Mouse (Mus musculus): Measurements from ENCODE around the gene Cep97. TPM values are rescaled to one million over a fixed set of nuclear protein-coding genes. Genes with fewer than 3 reads are reported as not detected.

The Cep97 gene
- polyA plus RNA-seq, 1 experiment from 2014 or later, result 14.9 TPM

GRCm38 (mm10) chr16:55901839-55902756, 32.6 kb downstream of the Cep97 start:
- no peaks in the 10 kb centered on the region for H3K27me3 ChIP-seq (ENCODE audit: control insufficient read depth, insufficient read depth, low read length)
- H3K9ac ChIP-seq (replicated peaks; ENCODE audit: low read length), result no peak overlapping the region
- ATAC-seq (replicated peaks; ENCODE audit: insufficient number of reproducible peaks, low FRiP score, low TSS enrichment, low read depth) (no peak), DNase-seq (ENCODE audit: low spot score) (no peak)
- 92% methylated on average over 14 of the region's 14 CpGs for WGBS
- H3K27ac ChIP-seq (replicated peaks; ENCODE audit: low read depth, low read length), result no peak overlapping the region
- no peaks in the 10 kb centered on the region; the same call in 1 of the 2 replicates for H3K36me3 ChIP-seq (replicated peaks; ENCODE audit: control insufficient read depth, insufficient read depth, low read depth, low read length)
- no peak overlapping the region for H3K4me3 ChIP-seq (ENCODE audit: low read depth, low read length)
- no peaks in the 10 kb centered on the region for H3K9me3 ChIP-seq (replicated peaks; ENCODE audit: control insufficient read depth, low read length)
- no peak overlapping the region for H3K4me2 ChIP-seq (ENCODE audit: low read depth, low read length)
- H3K4me1 ChIP-seq (ENCODE audit: control insufficient read depth, insufficient read depth, low read length), result no peaks in the 10 kb centered on the region

DNA sequence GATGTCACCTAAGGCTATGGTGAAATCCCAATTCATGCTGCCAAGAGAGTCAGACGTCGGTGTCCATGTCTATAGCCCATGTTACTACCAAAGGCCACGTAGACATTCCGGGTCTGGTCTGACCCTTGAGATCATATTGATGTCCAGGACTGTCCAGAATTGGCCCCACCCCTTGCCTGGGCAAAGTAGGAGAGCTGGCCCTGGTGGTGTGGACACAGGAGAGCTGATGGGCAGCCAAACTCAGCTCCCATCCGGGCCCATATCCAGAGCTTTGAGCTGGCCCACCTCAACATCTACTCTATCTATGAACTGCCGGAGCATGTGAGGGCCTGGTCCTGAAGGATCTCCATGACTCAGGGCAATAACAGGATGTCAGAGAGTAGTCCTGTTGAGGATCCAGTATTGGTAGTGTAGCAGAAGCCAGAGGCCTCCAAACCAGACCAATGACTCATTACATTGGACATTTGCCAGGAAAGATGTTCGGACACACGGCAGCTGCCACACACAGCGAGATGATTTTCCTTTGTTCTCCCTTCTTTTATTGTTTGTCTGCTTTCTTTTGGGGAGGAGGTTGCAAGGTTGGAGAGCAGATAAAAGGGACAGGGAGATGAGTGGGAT, 36.2 kb downstream of the Cep97 start:
- 91% methylated on average over 9 of the region's 9 CpGs for WGBS
- no peak overlapping the region for H3K4me3 ChIP-seq (ENCODE audit: low read depth, low read length)
- no peak overlapping the region for H3K27ac ChIP-seq (replicated peaks; ENCODE audit: low read depth, low read length)
- no peak for ATAC-seq (replicated peaks; ENCODE audit: insufficient number of reproducible peaks, low FRiP score, low TSS enrichment, low read depth)
- no peaks in the 10 kb centered on the region for H3K9me3 ChIP-seq (replicated peaks; ENCODE audit: control insufficient read depth, low read length)
- no peak for DNase-seq (ENCODE audit: low spot score)
- no peaks in the 10 kb centered on the region for H3K4me1 ChIP-seq (ENCODE audit: control insufficient read depth, insufficient read depth, low read length)
- no peaks in the 10 kb centered on the region for H3K27me3 ChIP-seq (ENCODE audit: control insufficient read depth, insufficient read depth, low read length)
- no peak overlapping the region for H3K9ac ChIP-seq (replicated peaks; ENCODE audit: low read length)
- H3K4me2 ChIP-seq (ENCODE audit: low read depth, low read length), result no peak overlapping the region
- H3K36me3 ChIP-seq (replicated peaks; ENCODE audit: control insufficient read depth, insufficient read depth, low read depth, low read length), result no peaks in the 10 kb centered on the region

GRCm38 (mm10) chr16:55895651-55896095, 39.0 kb downstream of the Cep97 start:
- WGBS, result 3% methylated on average over 9 of the region's 9 CpGs
- ATAC-seq (replicated peaks; ENCODE audit: insufficient number of reproducible peaks, low FRiP score, low TSS enrichment, low read depth), result no peak

GRCm38 (mm10) chr16:55894893-55895650, 39.6 kb downstream of the Cep97 start, which contains the start of gene Nxpe3:
TSS of gene Nxpe3 (minus strand) at chr16:55895285.
- H3K36me3 ChIP-seq (replicated peaks; ENCODE audit: control insufficient read depth, insufficient read depth, low read depth, low read length), result no peaks in the 10 kb centered on the region
- H3K4me1 ChIP-seq (ENCODE audit: control insufficient read depth, insufficient read depth, low read length), result no peaks in the 10 kb centered on the region
- H3K9me3 ChIP-seq (replicated peaks; ENCODE audit: control insufficient read depth, low read length), result no peaks in the 10 kb centered on the region
- DNase-seq (ENCODE audit: low spot score) (peak; percentile 89), ATAC-seq (replicated peaks; ENCODE audit: insufficient number of reproducible peaks, low FRiP score, low TSS enrichment, low read depth) (peak; percentile 96)
- H3K4me3 ChIP-seq (ENCODE audit: low read depth, low read length), result peak within 1 kb of the TSS; percentile 62
- H3K9ac ChIP-seq (replicated peaks; ENCODE audit: low read length), result peak within 1 kb of the TSS; percentile 70
- no peaks in the 10 kb centered on the region for H3K27me3 ChIP-seq (ENCODE audit: control insufficient read depth, insufficient read depth, low read length)
- peak within 1 kb of the TSS; percentile 86 for H3K4me2 ChIP-seq (ENCODE audit: low read depth, low read length)
- H3K27ac ChIP-seq (replicated peaks; ENCODE audit: low read depth, low read length), result 0 out of 2 replicates have a peak within 1 kb of the TSS, but pooled peaks have one; percentile 28
- WGBS, result 0% methylated on average over 64 of the region's 74 CpGs

More at GRCm38 (mm10) chr16:55895651-55896095, 39.0 kb downstream of the Cep97 start:
- H3K4me2 ChIP-seq (ENCODE audit: low read depth, low read length), result peak overlapping the region; percentile 86
- H3K36me3 ChIP-seq (replicated peaks; ENCODE audit: control insufficient read depth, insufficient read depth, low read depth, low read length), result no peaks in the 10 kb centered on the region
- no peaks in the 10 kb centered on the region for H3K4me1 ChIP-seq (ENCODE audit: control insufficient read depth, insufficient read depth, low read length)
- H3K4me3 ChIP-seq (ENCODE audit: low read depth, low read length), result peak overlapping the region; percentile 62
- no peaks in the 10 kb centered on the region for H3K27me3 ChIP-seq (ENCODE audit: control insufficient read depth, insufficient read depth, low read length)
- peak overlapping the region; percentile 70 for H3K9ac ChIP-seq (replicated peaks; ENCODE audit: low read length)
- DNase-seq (ENCODE audit: low spot score), result peak; percentile 42
- 0 out of 2 replicates have a peak overlapping the region, but pooled peaks have one; percentile 28 for H3K27ac ChIP-seq (replicated peaks; ENCODE audit: low read depth, low read length)
- H3K9me3 ChIP-seq (replicated peaks; ENCODE audit: control insufficient read depth, low read length), result no peaks in the 10 kb centered on the region

GRCm38 (mm10) chr16:55894536-55894892, 40.1 kb downstream of the Cep97 start:
- ATAC-seq (replicated peaks; ENCODE audit: insufficient number of reproducible peaks, low FRiP score, low TSS enrichment, low read depth) (no peak; the same call in 1 of the 2 replicates), DNase-seq (ENCODE audit: low spot score) (peak; percentile 26)
- Histone ChIP-seq H3K36me3 (replicated peaks; ENCODE audit: control insufficient read depth, insufficient read depth, low read depth, low read length) (no peaks in the 10 kb centered on the region), H3K9ac (replicated peaks; ENCODE audit: low read length) (peak overlapping the region; percentile 70), H3K27me3 (ENCODE audit: control insufficient read depth, insufficient read depth, low read length) (no peaks in the 10 kb centered on the region), H3K4me3 (ENCODE audit: low read depth, low read length) (peak overlapping the region; percentile 62), H3K9me3 (replicated peaks; ENCODE audit: control insufficient read depth, low read length) (no peaks in the 10 kb centered on the region), H3K4me1 (ENCODE audit: control insufficient read depth, insufficient read depth, low read length) (no peaks in the 10 kb centered on the region), H3K4me2 (ENCODE audit: low read depth, low read length) (peak overlapping the region; percentile 86), H3K27ac (replicated peaks; ENCODE audit: low read depth, low read length) (no peak overlapping the region)
- WGBS, result 6% methylated on average over 4 of the region's 4 CpGs

- Histone ChIP-seq H3K9me3 (replicated peaks; ENCODE audit: control insufficient read depth, low read length) (no peaks in the 10 kb centered on the region), H3K27ac (replicated peaks; ENCODE audit: low read depth, low read length) (no peak overlapping the region), H3K27me3 (ENCODE audit: control insufficient read depth, insufficient read depth, low read length) (no peaks in the 10 kb centered on the region), H3K4me2 (ENCODE audit: low read depth, low read length) (no peak overlapping the region), H3K36me3 (replicated peaks; ENCODE audit: control insufficient read depth, insufficient read depth, low read depth, low read length) (no peaks in the 10 kb centered on the region), H3K4me1 (ENCODE audit: control insufficient read depth, insufficient read depth, low read length) (no peaks in the 10 kb centered on the region), H3K4me3 (ENCODE audit: low read depth, low read length) (no peak overlapping the region), H3K9ac (replicated peaks; ENCODE audit: low read length) (no peak overlapping the region)
- DNase-seq (ENCODE audit: low spot score), result no peak
- 86% methylated on average over 8 of the region's 8 CpGs for WGBS
- no peak for ATAC-seq (replicated peaks; ENCODE audit: insufficient number of reproducible peaks, low FRiP score, low TSS enrichment, low read depth)
These were observed 41.1 kb downstream of the Cep97 start for GRCm38 (mm10) chr16:55893410-55894107.

DNA sequence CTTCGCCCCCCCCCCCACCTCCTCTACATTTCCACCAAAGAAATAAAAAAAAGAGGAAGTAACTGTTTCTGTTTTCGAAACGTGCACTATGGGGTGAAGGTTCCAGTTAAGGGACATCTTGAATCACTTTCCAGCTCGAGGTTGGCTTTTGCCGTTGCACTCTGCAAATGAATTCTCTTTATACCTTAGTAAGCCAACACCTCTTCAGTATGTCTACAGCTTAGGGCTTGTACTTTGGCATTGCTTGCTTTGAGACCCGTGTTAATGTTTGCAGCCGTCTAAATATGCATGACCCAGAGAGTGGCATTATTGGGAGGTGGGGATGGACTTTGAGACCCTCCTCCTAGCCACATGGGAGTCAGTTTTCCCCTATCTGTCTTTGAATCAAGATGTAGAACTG, 42.2 kb downstream of the Cep97 start:
- 52% methylated on average over 6 of the region's 7 CpGs for WGBS
- H3K4me3 ChIP-seq (ENCODE audit: low read depth, low read length), result no peak overlapping the region
- no peaks in the 10 kb centered on the region for H3K36me3 ChIP-seq (replicated peaks; ENCODE audit: control insufficient read depth, insufficient read depth, low read depth, low read length)
- no peak overlapping the region for H3K9ac ChIP-seq (replicated peaks; ENCODE audit: low read length)
- ATAC-seq (replicated peaks; ENCODE audit: insufficient number of reproducible peaks, low FRiP score, low TSS enrichment, low read depth), result no peak
- peak; percentile 39 for DNase-seq (ENCODE audit: low spot score)
- no peaks in the 10 kb centered on the region for H3K4me1 ChIP-seq (ENCODE audit: control insufficient read depth, insufficient read depth, low read length)
- H3K9me3 ChIP-seq (replicated peaks; ENCODE audit: control insufficient read depth, low read length), result no peaks in the 10 kb centered on the region
- no peak overlapping the region for H3K27ac ChIP-seq (replicated peaks; ENCODE audit: low read depth, low read length)
- no peak overlapping the region for H3K4me2 ChIP-seq (ENCODE audit: low read depth, low read length)
- H3K27me3 ChIP-seq (ENCODE audit: control insufficient read depth, insufficient read depth, low read length), result no peaks in the 10 kb centered on the region
